Mouse (Mus musculus) macrophage (primary cell): Measurements from ENCODE around the gene Zfp819. TPM values are rescaled to one million over a fixed set of nuclear protein-coding genes. Genes with fewer than 3 reads are reported as not detected.
A peak's percentile ranks its signal among the peaks of the same experiment; 100 is the strongest.

Experiments used
- H3K27ac ChIP-seq: fragments of 350-480 bp; formaldehyde crosslinking; 2 replicates; pipeline ENCODE4 v1.9.0; 2021
- H3K36me3 ChIP-seq: fragments of 350-480 bp; formaldehyde crosslinking; 2 replicates; pipeline ENCODE4 v1.9.0; 2021; ENCODE audit errors: inconsistent target
- H3K4me3 ChIP-seq: fragments of 350-480 bp; formaldehyde crosslinking; 2 replicates; pipeline ENCODE4 v1.9.0; 2021; ENCODE audit errors: inconsistent target
- H3K79me2 ChIP-seq: fragments of 350-480 bp; formaldehyde crosslinking; 2 replicates; pipeline ENCODE4 v1.9.0; 2021; ENCODE audit errors: inconsistent target
- WGBS: methylation state at CpG from one replicate; pipeline ENCODE4 v1.1.7; 2026; ENCODE audit warnings: inconsistent platforms; ENCODE audit not compliant: missing documents; 5-methylcytosine and 5-hydroxymethylcytosine counted together
- polyA plus RNA-seq: library from polyadenylated mRNA; stranded (reverse); fragments of 250-400 nt; gene quantifications from 3 replicates; pipeline ENCODE4 v1.2.4, GENCODE M21; 2018; ENCODE audit warnings: inconsistent platforms
- total RNA-seq, 78 experiments: library from RNA; depleted of rRNA; stranded (reverse); fragments of 250-400 nt; gene quantifications; 1 replicate in 9 of 78; 2 replicates in 24 of 78; 3 replicates in 43 of 78; 4 replicates in 2 of 78; pipeline ENCODE4 v1.2.4; 2018; ENCODE audit warnings: inconsistent platforms in 56 of 78

Zfp819 gene
- 1 to 10 TPM in 2 of 26 experiments, under 1 TPM in 6, not detected in 18; 0.29 to 1.4 (median 0.74) TPM for total RNA-seq (2018; cell fraction: chromatin; rRNA removed)
- total RNA-seq (2018; cell fraction: cytosol; rRNA removed) = under 1 TPM in 10 of 26 experiments, not detected in 16; 0.04 to 0.58 (median 0.12) TPM
- total RNA-seq (2018; cell fraction: nucleus; rRNA removed) = 1 to 10 TPM in 2 of 26 experiments, under 1 TPM in 7, not detected in 17; 0.22 to 1.2 (median 0.36) TPM
- polyA plus RNA-seq = not detected in 3 replicates

- Histone ChIP-seq H3K27ac (no peak within 1 kb of the TSS), H3K36me3 (no peaks in the 10 kb centered on the region), H3K4me3 (no peak within 1 kb of the TSS), H3K79me2 (no peaks in the 10 kb centered on the region)
- WGBS = 20% methylated on average over 41 of the region's 41 CpGs
These were observed at the start of gene Zfp819 for GRCm38 (mm10) chr7:43606896-43607742. TSS of gene Zfp819 (plus strand) at chr7:43607169.

- under 1% methylated on average over 27 of the region's 27 CpGs for WGBS
- H3K4me3 ChIP-seq = peak within 1 kb of the TSS; percentile 86
These were observed 44.8 kb upstream of the Zfp819 start, which contains the start of gene Zfp658 for GRCm38 (mm10) chr7:43562006-43562633. TSS of gene Zfp658 (plus strand) at chr7:43562256.

DNA sequence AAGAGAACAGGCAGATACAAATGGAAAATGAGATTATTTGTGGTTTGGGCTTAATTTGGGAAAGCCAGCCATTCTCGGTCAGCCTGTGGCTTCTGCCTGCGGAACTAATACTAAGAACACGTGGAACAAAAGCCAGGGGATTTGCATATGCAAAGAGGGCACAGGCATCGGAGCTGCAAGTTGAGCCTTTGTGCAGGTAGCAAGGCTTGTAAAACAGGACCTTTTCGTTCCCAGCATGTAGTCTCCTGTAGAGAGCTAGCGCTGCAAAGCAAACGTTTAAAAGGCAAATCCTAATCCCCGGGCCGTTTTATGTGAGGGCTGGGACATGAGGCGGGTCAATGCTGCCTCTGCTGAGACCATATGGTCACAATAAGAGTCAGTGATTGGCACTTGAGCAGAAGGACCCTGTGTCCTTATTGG is 44.3 kb upstream of the Zfp819 start:
- H3K27ac ChIP-seq = peak overlapping the region; percentile 86
- WGBS = 0% methylated on average over 10 of the region's 10 CpGs
- H3K79me2 ChIP-seq = peaks cover 10% of the 10 kb centered on the region; the same call in 1 of the 2 replicates
- H3K36me3 ChIP-seq = peaks cover 11% of the 10 kb centered on the region
- peak overlapping the region; percentile 86 for H3K4me3 ChIP-seq

More at GRCm38 (mm10) chr7:43562006-43562633, 44.8 kb upstream of the Zfp819 start, which contains the start of gene Zfp658:
- peak within 1 kb of the TSS; percentile 86 for H3K27ac ChIP-seq
- H3K36me3 ChIP-seq = peaks cover 5% of the 10 kb centered on the region; the same call in 1 of the 2 replicates
- peaks cover 10% of the 10 kb centered on the region; the same call in 1 of the 2 replicates for H3K79me2 ChIP-seq

GRCm38 (mm10) chr7:43563300-43563699 is 43.7 kb upstream of the Zfp819 start:
- WGBS = 8% methylated on average over 6 of the region's 6 CpGs
- peaks cover 17% of the 10 kb centered on the region for H3K36me3 ChIP-seq
- peaks cover 10% of the 10 kb centered on the region; the same call in 1 of the 2 replicates for H3K79me2 ChIP-seq
- H3K27ac ChIP-seq = peak overlapping the region; percentile 86
- peak overlapping the region; percentile 86 for H3K4me3 ChIP-seq

DNA sequence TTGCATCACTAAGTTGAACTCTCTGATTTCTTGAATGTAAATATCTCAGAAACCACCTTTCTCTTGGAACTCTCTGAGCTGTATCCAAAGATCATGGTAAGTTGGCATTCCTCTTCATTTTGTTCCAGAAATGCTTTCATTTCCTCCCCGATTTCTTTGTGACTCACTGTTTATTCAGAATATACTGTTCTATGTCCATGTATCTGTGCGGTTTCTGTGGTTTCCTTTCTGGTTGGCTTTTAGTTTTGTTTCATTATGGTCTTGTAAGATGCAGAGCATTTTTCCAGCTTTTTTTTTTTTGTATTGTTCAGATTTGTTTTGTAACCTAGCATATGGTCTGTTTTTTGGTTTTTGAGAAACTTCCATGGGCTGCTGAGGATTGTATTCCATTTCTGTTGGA is 35.8 kb upstream of the Zfp819 start:
- no peaks in the 10 kb centered on the region for H3K79me2 ChIP-seq
- WGBS = 29% methylated on average over 2 of the region's 2 CpGs
- no peak overlapping the region for H3K4me3 ChIP-seq
- peaks cover 42% of the 10 kb centered on the region for H3K36me3 ChIP-seq
- H3K27ac ChIP-seq = no peak overlapping the region

GRCm38 (mm10) chr7:43579440-43580171 is 27.4 kb upstream of the Zfp819 start, which contains the start of gene Zfp719:
TSS of gene Zfp719 (plus strand) at chr7:43579610.
- Histone ChIP-seq H3K27ac (peak within 1 kb of the TSS; percentile 79), H3K4me3 (peak within 1 kb of the TSS; percentile 95), H3K36me3 (peaks cover 3% of the 10 kb centered on the region), H3K79me2 (peaks cover 43% of the 10 kb centered on the region)
- 2% methylated on average over 37 of the region's 37 CpGs for WGBS

- Histone ChIP-seq H3K4me3 (peak overlapping the region; percentile 95), H3K36me3 (peaks cover 3% of the 10 kb centered on the region; the same call in 1 of the 2 replicates), H3K79me2 (peaks cover 43% of the 10 kb centered on the region), H3K27ac (no peak overlapping the region)
- 89% methylated on average over 5 of the region's 5 CpGs for WGBS
These were observed 26.4 kb upstream of the Zfp819 start for GRCm38 (mm10) chr7:43580526-43580925.

- Histone ChIP-seq H3K27ac (no peak overlapping the region), H3K36me3 (peaks cover 44% of the 10 kb centered on the region), H3K4me3 (no peak overlapping the region), H3K79me2 (peaks cover 40% of the 10 kb centered on the region)
- 94% methylated on average over 5 of the region's 5 CpGs for WGBS
These were observed 22.2 kb upstream of the Zfp819 start for GRCm38 (mm10) chr7:43584790-43585189.

DNA sequence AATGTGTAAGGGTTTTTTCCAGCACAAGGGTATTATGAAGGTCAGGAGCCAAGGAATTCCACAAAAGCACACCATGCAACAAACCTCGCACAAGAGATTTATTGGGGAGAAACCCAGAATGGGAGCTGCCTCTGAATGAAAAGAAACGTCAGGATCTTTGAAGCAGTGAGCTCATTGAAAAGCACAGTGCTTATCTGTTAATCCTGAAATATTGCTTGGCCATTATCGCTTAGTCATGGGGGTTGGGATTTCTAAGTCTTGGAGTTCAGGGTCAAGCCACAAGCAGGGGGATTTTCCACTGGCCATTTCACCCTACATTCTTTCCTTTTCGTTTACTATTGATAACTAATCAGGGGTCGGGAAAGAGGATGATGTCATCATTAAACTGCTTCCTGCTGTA is 5.1 kb upstream of the Zfp819 start:
- 67% methylated on average over 5 of the region's 5 CpGs for WGBS
- Histone ChIP-seq H3K4me3 (no peak overlapping the region), H3K79me2 (no peaks in the 10 kb centered on the region), H3K36me3 (no peaks in the 10 kb centered on the region), H3K27ac (no peak overlapping the region)

DNA sequence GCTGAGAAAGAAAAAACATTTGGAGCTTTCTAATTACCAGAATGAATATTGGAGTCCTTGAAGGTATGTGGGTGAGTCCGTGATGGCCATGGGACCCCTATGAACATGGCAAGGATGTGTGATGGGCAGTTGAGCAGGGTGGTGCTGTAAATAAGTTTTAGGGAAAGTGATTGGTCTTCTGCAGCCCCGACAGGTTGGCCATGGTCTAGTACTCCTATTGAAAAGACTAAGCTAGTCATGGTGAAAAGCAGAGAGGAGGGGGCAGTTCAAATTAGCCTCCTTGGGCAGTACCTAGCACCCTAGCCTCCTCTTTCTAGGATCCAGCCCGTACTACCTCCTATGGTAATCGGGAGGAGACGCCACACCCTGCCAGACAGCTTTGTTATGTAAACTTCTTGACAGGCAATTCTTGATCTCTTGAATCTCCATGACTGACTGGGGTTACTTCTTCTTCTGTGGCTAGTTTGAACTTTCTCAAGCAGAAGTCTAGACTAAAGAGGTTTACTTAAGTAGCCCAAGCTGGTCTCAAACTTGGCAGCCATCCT is 846 bp downstream of the Zfp819 start:
- H3K79me2 ChIP-seq = no peaks in the 10 kb centered on the region

DNA sequence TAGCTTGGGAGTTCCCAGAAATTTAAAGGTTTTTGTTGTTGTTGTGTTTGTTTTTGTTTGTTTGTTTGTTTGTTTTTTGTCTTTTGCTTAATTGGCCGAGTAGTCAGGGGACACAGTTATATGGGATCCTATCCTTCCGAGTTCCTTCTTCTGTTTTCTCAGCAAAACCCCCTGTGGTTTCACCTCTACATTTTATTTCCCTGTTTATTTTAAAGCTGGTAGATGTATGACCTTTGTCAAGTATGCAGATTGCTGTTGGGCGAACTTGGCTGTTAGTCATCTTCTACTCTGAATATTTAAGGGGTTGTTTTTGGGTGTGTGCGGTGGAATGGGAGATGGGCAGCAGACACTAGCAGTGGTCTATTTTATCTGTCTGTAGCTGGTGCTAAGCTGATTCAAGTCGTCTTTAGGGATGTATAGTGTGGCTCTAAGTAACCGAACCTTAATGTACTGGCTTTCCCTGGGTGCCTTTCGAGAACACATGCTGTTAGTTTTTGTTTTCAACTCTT is 1.4 kb downstream of the Zfp819 start:
- WGBS = 69% methylated on average over 7 of the region's 7 CpGs
- H3K27ac ChIP-seq = no peak overlapping the region
- no peaks in the 10 kb centered on the region for H3K79me2 ChIP-seq
- no peak overlapping the region for H3K4me3 ChIP-seq
- H3K36me3 ChIP-seq = no peaks in the 10 kb centered on the region

More for the DNA sequence above, 846 bp downstream of the Zfp819 start:
- Histone ChIP-seq H3K36me3 (no peaks in the 10 kb centered on the region), H3K27ac (no peak overlapping the region), H3K4me3 (no peak overlapping the region)
- WGBS = 20% methylated on average over 5 of the region's 5 CpGs

- Histone ChIP-seq H3K4me3 (no peak overlapping the region), H3K36me3 (no peaks in the 10 kb centered on the region), H3K79me2 (no peaks in the 10 kb centered on the region), H3K27ac (no peak overlapping the region)
- WGBS = 51% methylated on average over 14 of the region's 14 CpGs
These were observed 7.0 kb downstream of the Zfp819 start for GRCm38 (mm10) chr7:43613816-43614551.

DNA sequence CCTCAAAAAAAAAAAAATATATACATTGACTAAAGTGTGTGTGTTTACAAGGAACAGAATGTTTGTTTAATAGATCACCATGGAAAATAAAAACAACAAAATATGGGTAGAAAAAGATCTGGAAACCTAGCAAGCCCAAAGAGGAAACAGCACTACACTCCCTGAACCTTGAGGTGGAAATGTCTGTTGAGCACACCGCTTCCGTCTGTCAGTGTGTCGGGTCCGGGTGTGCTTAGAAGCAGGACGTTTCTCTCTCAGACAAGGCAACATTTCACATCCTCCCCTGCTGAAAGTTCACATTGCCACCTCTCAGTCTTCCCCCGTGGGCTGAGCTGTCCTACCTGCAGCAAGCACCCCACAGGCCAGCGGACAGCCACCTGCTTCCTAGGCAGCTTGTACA is 16.0 kb downstream of the Zfp819 start:
- Histone ChIP-seq H3K4me3 (no peak overlapping the region), H3K27ac (no peak overlapping the region), H3K36me3 (no peaks in the 10 kb centered on the region), H3K79me2 (no peaks in the 10 kb centered on the region)
- WGBS = 53% methylated on average over 7 of the region's 7 CpGs
